Mouse (Mus musculus) heart, postnatal 0 days (tissue): ENCODE measurements around the gene Cebpg.

Experiments
- CTCF ChIP-seq: IDR thresholded peaks from 2 replicates; pipeline ENCODE4 v1.5.1; 2016; ENCODE audit warnings: antibody characterized with exemption, control low read depth, low read depth
- EP300 ChIP-seq: IDR thresholded peaks from 2 replicates; pipeline ENCODE4 v1.6.1; 2016; ENCODE audit warnings: antibody characterized with exemption, low read depth

DNA sequence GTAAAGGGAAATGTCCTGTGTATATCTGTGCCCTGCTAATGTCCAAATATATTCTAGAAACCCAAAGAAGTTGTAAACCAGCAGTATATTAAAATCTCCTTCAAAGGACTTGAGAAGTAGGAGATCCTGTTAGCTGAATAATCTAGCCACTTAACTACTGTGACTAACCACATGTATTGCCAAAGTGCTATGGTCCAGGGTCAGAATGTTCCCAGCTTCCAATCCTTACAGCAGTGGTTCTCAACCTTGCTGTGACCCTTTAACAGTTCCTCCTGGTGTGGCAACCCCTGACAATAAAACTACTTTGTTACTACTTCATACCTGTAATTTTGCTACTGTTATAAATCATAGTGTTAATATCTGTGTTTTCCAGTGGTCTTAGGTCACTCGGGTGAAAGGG lies 2.0 kb upstream of the Cebpg start:
- no peak for TF ChIP-seq CTCF
- TF ChIP-seq EP300, result no peak
